Mouse (Mus musculus) cerebellum, postnatal 14 days (tissue): ENCODE data around the gene Gm20547.

ENCODE experiments used
- DNase-seq, 2 experiments: peaks; one replicate each; pipeline ENCODE4 v3.0.0; 2021; ENCODE audit warnings: mixed read lengths in 2 of 2

Gm20547 gene

GRCm38 (mm10) chr17:34895724-34896123, 13.9 kb upstream of the Gm20547 start:
- DNase-seq = no peak

GRCm38 (mm10) chr17:34894801-34895530, 13.1 kb upstream of the Gm20547 start:
- DNase-seq = peak; percentile 64 to 65

- DNase-seq = peak; percentile 96 to 97
These were observed 12.3 kb upstream of the Gm20547 start for GRCm38 (mm10) chr17:34894074-34894597.

DNA sequence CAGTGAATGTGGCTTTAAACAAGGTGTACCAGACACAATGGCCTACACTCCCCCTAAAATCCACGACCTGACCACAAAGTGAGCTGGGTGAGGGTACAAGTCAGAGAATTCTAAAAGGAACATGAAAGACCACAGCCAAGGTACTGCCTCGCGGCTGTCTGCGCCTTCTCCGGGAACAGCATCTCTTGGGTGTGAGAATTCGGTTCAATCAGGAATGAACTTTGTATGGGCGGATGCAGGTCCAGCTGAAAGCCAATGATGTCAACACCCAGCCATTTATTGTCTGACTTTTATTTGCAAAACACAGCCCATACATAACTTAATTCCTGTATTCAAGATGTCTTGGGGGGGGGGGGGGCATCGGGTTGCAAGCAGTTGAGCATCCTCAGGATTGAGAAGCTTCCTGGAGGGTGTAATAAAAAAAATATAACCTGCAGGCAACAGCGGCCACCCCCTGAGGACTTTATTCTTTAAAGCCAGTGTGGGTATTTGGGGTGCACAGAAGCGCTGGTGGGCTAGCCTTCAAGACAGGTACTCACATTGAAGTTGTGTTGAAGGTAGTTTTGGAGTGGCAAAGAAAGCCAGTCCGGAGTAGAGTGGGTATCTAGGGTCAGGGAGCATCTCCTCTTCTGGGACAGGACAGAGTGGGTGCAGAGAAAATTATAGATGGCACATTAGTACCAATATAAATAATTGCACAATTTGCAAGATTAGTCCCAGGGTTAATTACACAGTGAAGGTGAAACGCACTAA, 11.4 kb upstream of the Gm20547 start:
- no peak for DNase-seq

DNA sequence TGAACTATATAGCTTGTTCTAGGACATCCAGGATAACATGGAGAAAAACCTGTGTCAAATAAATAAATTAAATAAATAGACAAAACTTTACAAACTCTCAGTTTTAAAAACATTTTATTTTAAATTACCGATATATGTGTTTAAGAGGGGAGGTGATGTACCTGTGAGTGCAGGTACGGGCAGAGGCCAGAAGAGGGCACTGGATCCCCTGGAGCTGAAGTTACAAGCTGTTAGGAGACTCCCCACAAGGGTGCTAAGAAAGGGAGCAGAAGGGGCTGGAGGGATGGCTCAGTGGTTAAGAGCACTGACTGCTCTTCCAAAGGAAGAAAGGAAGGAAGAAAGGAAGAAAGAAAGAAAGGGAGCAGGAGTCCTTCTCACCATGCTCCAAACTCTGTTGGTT, 9.5 kb upstream of the Gm20547 start:
- DNase-seq = no peak

GRCm38 (mm10) chr17:34890074-34890743, 8.4 kb upstream of the Gm20547 start:
- no peak for DNase-seq

DNA sequence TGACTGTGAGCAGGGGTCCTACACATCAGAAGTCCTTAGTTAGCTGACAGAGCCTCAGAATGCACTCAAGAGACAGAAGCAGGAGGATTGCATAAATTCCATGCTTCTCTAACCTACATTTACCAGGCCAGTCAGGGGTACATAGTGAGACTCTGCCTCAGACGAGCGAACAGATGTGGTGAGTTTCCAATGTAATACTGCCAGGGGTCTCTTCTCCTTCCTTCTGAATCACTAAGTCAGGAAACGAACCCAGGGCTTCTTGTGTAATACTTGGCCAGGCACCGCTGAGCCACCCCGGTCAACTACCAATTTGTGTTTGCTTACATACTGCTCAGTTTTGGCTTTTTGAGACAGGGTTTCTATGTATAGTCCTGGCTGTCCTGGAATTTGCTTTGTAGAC, 6.1 kb upstream of the Gm20547 start:
- DNase-seq = no peak

GRCm38 (mm10) chr17:34885615-34886014, 3.8 kb upstream of the Gm20547 start:
- no peak for DNase-seq

DNA sequence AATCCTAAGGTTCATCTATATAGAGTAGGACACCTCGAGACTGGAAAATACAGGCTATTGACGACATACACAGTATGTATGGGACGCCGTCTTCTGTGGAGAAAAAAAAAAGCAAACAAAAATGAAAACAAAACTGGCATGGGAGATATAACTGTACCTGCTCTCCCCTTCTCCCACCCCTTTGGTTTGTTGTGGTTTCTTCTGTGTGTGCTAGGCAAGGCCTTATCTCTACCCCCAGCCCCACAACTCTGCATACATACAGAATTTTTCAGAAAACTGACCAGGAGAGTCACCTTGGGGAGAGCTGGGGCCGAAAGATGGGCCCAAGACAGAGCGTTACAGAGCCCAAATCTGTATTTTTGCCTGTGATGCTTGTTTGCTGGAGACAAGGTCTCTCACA, 2.9 kb upstream of the Gm20547 start:
- no peak for DNase-seq

- DNase-seq = no peak
These were observed 1.5 kb upstream of the Gm20547 start for GRCm38 (mm10) chr17:34883332-34883731.

GRCm38 (mm10) chr17:34881166-34881565, 676 bp downstream of the Gm20547 start:
- DNase-seq = no peak

GRCm38 (mm10) chr17:34879336-34879879, 2.4 kb downstream of the Gm20547 start, which contains the start of gene Zbtb12:
TSS of gene Zbtb12 (plus strand) at chr17:34879483.
- DNase-seq = no peak

DNA sequence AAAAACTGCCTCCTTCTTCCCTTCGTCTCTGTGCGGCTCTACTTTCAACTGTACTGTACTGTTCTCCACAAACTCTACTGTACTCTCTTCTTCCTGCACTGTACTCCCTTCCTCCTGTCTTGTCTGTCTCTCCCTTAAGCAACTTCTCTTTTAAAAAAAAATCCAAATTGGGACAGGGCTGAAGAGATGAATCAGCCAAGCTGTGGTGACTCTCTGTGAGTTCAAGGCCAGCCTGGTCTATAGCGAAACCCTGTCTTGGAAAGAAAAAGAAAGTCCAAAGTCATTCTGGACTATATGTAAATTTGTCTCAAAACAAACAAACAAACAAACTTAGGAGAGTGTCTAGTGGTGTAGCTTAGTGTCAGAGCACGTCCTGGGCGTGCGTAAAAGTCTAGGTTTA, 7.5 kb downstream of the Gm20547 start:
- no peak for DNase-seq

DNA sequence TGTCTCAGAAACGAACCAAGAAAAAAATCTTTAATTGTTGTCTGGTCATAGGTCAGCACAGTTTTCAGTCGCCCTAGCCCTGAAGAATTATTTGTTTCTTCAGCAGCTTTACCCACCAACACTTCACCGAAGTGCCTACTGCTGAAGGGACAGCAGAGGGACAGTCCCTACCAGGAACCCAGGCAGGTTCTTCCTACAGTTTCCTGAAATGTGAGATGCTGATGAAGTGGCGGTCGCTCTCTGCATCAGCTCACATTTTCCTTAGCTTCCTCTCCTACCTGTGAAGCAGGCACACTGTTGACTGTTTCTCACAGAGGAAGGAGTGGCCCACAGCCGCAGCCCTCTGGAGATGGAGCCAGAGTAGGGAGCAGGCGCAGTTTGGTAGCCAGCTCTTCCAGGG, 15.9 kb downstream of the Gm20547 start:
- DNase-seq = no peak

- DNase-seq = no peak
These were observed 19.3 kb downstream of the Gm20547 start, which contains the start of gene Cfb for GRCm38 (mm10) chr17:34862416-34863081. TSS of gene Cfb (minus strand) at chr17:34862518.

GRCm38 (mm10) chr17:34861704-34862415, 20.0 kb downstream of the Gm20547 start:
- no peak for DNase-seq

GRCm38 (mm10) chr17:34860514-34860913, 21.3 kb downstream of the Gm20547 start:
- no peak for DNase-seq

- DNase-seq = no peak
These were observed 23.2 kb downstream of the Gm20547 start for GRCm38 (mm10) chr17:34858670-34859069.

DNA sequence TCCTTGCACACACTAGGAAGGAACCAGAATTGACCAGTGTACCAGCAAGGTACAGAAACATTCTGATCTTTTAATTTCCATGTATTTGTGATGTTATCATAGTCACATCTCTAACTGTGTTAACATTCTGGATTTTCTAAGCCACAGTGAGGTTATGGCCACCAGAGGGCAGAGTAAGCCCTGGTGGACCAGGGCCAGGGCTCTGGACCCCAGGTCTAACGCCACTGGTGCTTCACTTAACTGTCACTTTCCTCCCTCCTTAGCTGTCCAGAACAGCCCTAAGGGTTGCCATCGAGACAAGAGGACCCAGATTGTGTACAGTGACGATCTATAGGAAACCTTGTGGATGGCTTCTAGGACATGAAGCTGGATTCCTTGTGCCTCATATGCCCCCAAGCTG, 26.0 kb downstream of the Gm20547 start:
- DNase-seq = peak; percentile 68 to 78

DNA sequence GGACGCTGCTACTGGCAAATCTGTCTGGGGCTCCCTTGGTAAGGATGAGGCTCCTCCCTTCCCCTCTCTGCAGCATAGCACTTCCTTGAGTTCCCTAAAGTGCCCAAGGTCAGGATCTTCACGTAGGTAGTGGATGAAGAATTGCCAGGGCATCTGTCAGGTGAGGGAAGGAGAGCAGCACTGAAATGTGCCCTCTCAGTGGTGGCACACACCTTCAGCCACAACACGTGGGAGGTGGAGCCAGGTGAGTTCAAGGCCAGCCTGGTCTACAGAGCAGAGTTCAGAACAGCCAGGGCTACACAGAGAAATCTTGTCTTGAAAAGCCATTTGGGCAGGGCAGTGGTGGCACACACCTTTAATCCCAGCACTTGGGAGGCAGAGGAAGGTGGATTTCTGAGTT, 27.1 kb downstream of the Gm20547 start:
- DNase-seq = no peak

GRCm38 (mm10) chr17:34853511-34853910, 28.3 kb downstream of the Gm20547 start:
- DNase-seq = no peak
